8 mouse cellular contexts compared by ENCODE assay signal in the genomic region with DNA sequence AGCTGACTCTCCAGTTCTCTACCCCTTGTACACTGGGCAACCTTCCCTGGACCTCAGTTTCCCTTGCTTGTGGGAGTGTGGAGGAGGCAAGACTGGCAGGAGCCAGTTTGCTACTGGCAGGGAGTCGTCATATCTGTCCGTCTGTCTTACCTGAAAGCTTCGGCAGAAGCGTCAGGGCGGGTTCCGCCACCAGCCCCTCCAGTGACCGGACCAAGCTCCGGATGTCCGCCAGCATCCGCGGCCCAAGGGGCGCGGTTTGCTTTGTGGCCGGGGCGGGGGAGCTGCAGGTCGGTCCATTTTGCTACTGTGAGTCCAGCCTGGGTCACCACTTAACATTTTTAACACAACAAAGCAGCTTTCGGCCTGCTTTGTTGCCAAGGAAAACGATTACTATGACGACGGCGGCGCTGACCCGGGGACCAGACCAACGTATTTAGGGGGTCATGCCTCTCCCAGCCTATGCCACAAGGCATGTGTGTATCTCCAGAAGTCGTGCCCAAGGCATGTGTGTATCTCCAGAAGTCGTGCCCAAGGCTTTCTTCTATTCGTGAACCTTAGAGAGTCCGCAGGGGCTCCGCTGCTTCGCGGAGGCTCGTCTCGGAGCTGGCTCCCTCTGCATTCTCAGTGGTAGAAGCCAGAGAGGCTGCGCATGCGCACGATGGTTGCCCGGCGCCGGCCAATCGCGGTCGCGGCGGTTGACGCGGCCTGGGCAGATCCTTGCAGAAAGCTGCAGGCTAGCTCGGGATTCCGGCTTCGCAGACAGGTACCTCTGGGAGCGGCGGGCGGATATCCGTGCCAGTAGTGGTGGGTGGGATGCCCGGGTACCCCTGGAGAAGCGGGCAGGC. TPM values are rescaled to one million over a fixed set of nuclear protein-coding genes. Genes with fewer than 3 reads are reported as not detected.
A peak's percentile ranks its signal among the peaks of the same experiment; 100 is the strongest.
DNase-seq lines count a peak whose midpoint lies in the region; ATAC-seq and TF ChIP-seq lines count a peak whose summit lies in the region.

A gene (minus strand): TSS at position 426 of the 845 bp plus-strand sequence.
A gene (plus strand): TSS at position 669 of the 845 bp plus-strand sequence.

- WGBS in hindbrain, embryonic 15.5 days = under 1% methylated on average over 55 of the region's 55 CpGs

- peaks cover 17% of the 10 kb centered on the region for H3K4me1 ChIP-seq in hindbrain, embryonic 15.5 days (replicated peaks)

- POLR2A ChIA-PET in Patski (lab: Charles Lee) = interaction anchor here (1.3 to 1.7 kb wide), 3 partner anchors 24 to 67 kb away, joined by 4 to 8 read pairs (median 4); no protein-coding TSS in a partner anchor

- peak within 1 kb of the TSS; percentile 73 for H3K9ac ChIP-seq in hindbrain, embryonic 15.5 days

- DNase-seq in Patski (ENCODE audit: low read depth, low spot score) = peak; percentile 69
- DNase-seq in cerebellum, postnatal 14 days = peak; percentile 98
- DNase-seq in frontal cortex, postnatal 25 days (ENCODE audit: low spot score in 2 of 2) = peak; percentile 96 to 97
- peak; percentile 88 for DNase-seq in left cerebral cortex, adult 11 months (ENCODE audit: low spot score)
- DNase-seq in lung, postnatal 4 days = peak; percentile 96
- DNase-seq in retina, postnatal 7 days (ENCODE audit: low read depth, low spot score) = peak; percentile 92
- peak; percentile 96 for DNase-seq in urinary bladder, adult 2 months (ENCODE audit: low spot score)

- peak within 1 kb of the TSS; percentile 98 for H3K27ac ChIP-seq in hindbrain, embryonic 15.5 days (replicated peaks)

- in situ Hi-C loops in Patski (cut with MboI; ENCODE audit: low pct_unique_long_range_greater_than_20kb) = loop anchor here (5.0 kb wide), 1 partner anchor 436 kb away; no protein-coding TSS in a partner anchor

- CTCF ChIA-PET in Patski (lab: Charles Lee) = interaction anchor here (0.8 to 2.3 kb wide), 8 partner anchors 9 to 416 kb away, joined by 3 to 9 read pairs (median 3); a partner anchor contains a TSS

- ATAC-seq in Patski = peak; percentile 67
- peak; percentile 91 for ATAC-seq in hindbrain, embryonic 15.5 days (ENCODE audit: low FRiP score, low read depth)

- no peaks in the 10 kb centered on the region for H3K27me3 ChIP-seq in Patski
- H3K27me3 ChIP-seq in hindbrain, embryonic 15.5 days = no peaks in the 10 kb centered on the region

- H3K4me2 ChIP-seq in hindbrain, embryonic 15.5 days = peak within 1 kb of the TSS; percentile 85

- no peak for TF ChIP-seq CTCF in Patski (IDR thresholded peaks at IDR 0.05)

- H3K4me3 ChIP-seq in hindbrain, embryonic 15.5 days = peak within 1 kb of the TSS; percentile 77

- H3K36me3 ChIP-seq in hindbrain, embryonic 15.5 days = peaks cover 21% of the 10 kb centered on the region

- H3K9me3 ChIP-seq in hindbrain, embryonic 15.5 days = no peaks in the 10 kb centered on the region

RNA-seq across cellular contexts. Expression of the first gene that starts in this region (rescaled TPM):
- 4.6 TPM for polyA plus RNA-seq in Patski (2021)
- 4.5 and 4.9 TPM in 2 replicates for polyA plus RNA-seq in hindbrain, embryonic 15.5 days (2015; fragmentation: Nextera tagmentation; extraction: Ambion mirVana)
- polyA plus RNA-seq in urinary bladder, adult 2 months (2012; rRNA removed) = 3.3 and 3.4 TPM in 2 replicates

RNA-seq across cellular contexts. Expression of the second gene that starts in this region (rescaled TPM):
- polyA plus RNA-seq in Patski (2021) = 46.0 TPM
- polyA plus RNA-seq in hindbrain, embryonic 15.5 days (2015; fragmentation: Nextera tagmentation; extraction: Ambion mirVana) = 91.4 and 94.3 TPM in 2 replicates
- 14.8 and 16.4 TPM in 2 replicates for polyA plus RNA-seq in urinary bladder, adult 2 months (2012; rRNA removed)

Comparison
In these comparisons a context has a peak if more than half of its experiments do, and no peak if none do; other contexts are left out.
1. Peak in every context shown above with its lines: DNase-seq, ATAC-seq, H3K4me3 ChIP-seq and H3K27ac ChIP-seq.